Mouse (Mus musculus) embryo, embryonic 11.5 days (tissue): ENCODE data around the gene Prdx5.

ENCODE experiments used
- DNase-seq: peaks from one replicate; pipeline ENCODE4 v3.0.0-alpha.2; 2012; ENCODE audit warnings: low read depth, low spot score

Gene Prdx5

GRCm38 (mm10) chr19:6937541-6938465 is 27.9 kb upstream of the Prdx5 start:
- DNase-seq: no peak

- DNase-seq: no peak
Observed at GRCm38 (mm10) chr19:6936299-6936698, 26.4 kb upstream of the Prdx5 start.

- no peak for DNase-seq
Observed at GRCm38 (mm10) chr19:6934195-6934977, 24.5 kb upstream of the Prdx5 start, which contains the start of gene Kcnk4. Gene Kcnk4, minus strand, starts transcription at chr19:6934515.

GRCm38 (mm10) chr19:6933436-6934194 is 23.7 kb upstream of the Prdx5 start:
- no peak for DNase-seq

- DNase-seq: no peak
Observed at GRCm38 (mm10) chr19:6933102-6933435, 23.2 kb upstream of the Prdx5 start.

GRCm38 (mm10) chr19:6932018-6932417 is 22.1 kb upstream of the Prdx5 start:
- DNase-seq: no peak

GRCm38 (mm10) chr19:6931002-6931401 is 21.1 kb upstream of the Prdx5 start:
- no peak for DNase-seq

- no peak for DNase-seq
Observed at GRCm38 (mm10) chr19:6928080-6928479, 18.2 kb upstream of the Prdx5 start.

- DNase-seq: no peak
Observed at GRCm38 (mm10) chr19:6926559-6927255, 16.8 kb upstream of the Prdx5 start.

GRCm38 (mm10) chr19:6925611-6926329 is 15.9 kb upstream of the Prdx5 start:
- no peak for DNase-seq

- no peak for DNase-seq
Observed at GRCm38 (mm10) chr19:6925307-6925573, 15.3 kb upstream of the Prdx5 start, which contains the start of gene Catsperz. Gene Catsperz, minus strand, starts transcription at chr19:6925380.

GRCm38 (mm10) chr19:6924461-6925306 is 14.8 kb upstream of the Prdx5 start:
- no peak for DNase-seq

- DNase-seq: no peak
Observed at GRCm38 (mm10) chr19:6922901-6923735, 13.2 kb upstream of the Prdx5 start.

GRCm38 (mm10) chr19:6921647-6922567 is 12.0 kb upstream of the Prdx5 start, which contains the start of gene Esrra:
Gene Esrra, minus strand, starts transcription at chr19:6921813.
- DNase-seq: peak; percentile 100

- no peak for DNase-seq
Observed at GRCm38 (mm10) chr19:6920741-6921636, 11.1 kb upstream of the Prdx5 start.

GRCm38 (mm10) chr19:6919876-6920740 is 10.2 kb upstream of the Prdx5 start:
- DNase-seq: no peak
